Mouse (Mus musculus): ENCODE results near the gene Csde1. TPM values are rescaled to one million over a fixed set of nuclear protein-coding genes. Genes with fewer than 3 reads are reported as not detected.

The Csde1 gene
- polyA plus RNA-seq, 1 experiment from 2014 or later = 314 TPM

GRCm38 (mm10) chr3:103068971-103069370 is 48.7 kb downstream of the Csde1 start:
- H3K27me3 ChIP-seq = no peaks in the 10 kb centered on the region
- H3K4me3 ChIP-seq = no peak overlapping the region
- H3K4me1 ChIP-seq (replicated peaks) = no peaks in the 10 kb centered on the region
- no peak overlapping the region for H3K27ac ChIP-seq (replicated peaks)
- H3K4me2 ChIP-seq = no peak overlapping the region
- H3K36me3 ChIP-seq = peaks cover 30% of the 10 kb centered on the region
- WGBS = 93% methylated on average over 6 of the region's 6 CpGs
- no peaks in the 10 kb centered on the region for H3K9me3 ChIP-seq
- no peak overlapping the region for H3K9ac ChIP-seq
- no peak for ATAC-seq (ENCODE audit: low FRiP score, low read depth)

GRCm38 (mm10) chr3:103073771-103074170 is 53.5 kb downstream of the Csde1 start, which contains the start of gene Ampd1:
Gene Ampd1, plus strand, starts transcription at chr3:103074014.
- ATAC-seq (ENCODE audit: low FRiP score, low read depth) = no peak
- no peak within 1 kb of the TSS for H3K4me3 ChIP-seq
- H3K27me3 ChIP-seq = no peaks in the 10 kb centered on the region
- WGBS = 77% methylated on average over 5 of the region's 5 CpGs
- H3K27ac ChIP-seq (replicated peaks) = no peak within 1 kb of the TSS
- H3K9ac ChIP-seq = no peak within 1 kb of the TSS
- H3K9me3 ChIP-seq = no peaks in the 10 kb centered on the region
- H3K4me1 ChIP-seq (replicated peaks) = no peaks in the 10 kb centered on the region
- no peak within 1 kb of the TSS for H3K4me2 ChIP-seq
- peaks cover 6% of the 10 kb centered on the region for H3K36me3 ChIP-seq

- no peak overlapping the region for H3K27ac ChIP-seq (replicated peaks)
- H3K4me3 ChIP-seq = no peak overlapping the region
- H3K4me2 ChIP-seq = no peak overlapping the region
- H3K36me3 ChIP-seq = no peaks in the 10 kb centered on the region
- WGBS = 91% methylated on average over 9 of the region's 9 CpGs
- no peaks in the 10 kb centered on the region for H3K27me3 ChIP-seq
- H3K4me1 ChIP-seq (replicated peaks) = no peaks in the 10 kb centered on the region
- no peak overlapping the region for H3K9ac ChIP-seq
- H3K9me3 ChIP-seq = no peaks in the 10 kb centered on the region
- no peak for ATAC-seq (ENCODE audit: low FRiP score, low read depth)
These were observed 55.6 kb downstream of the Csde1 start for GRCm38 (mm10) chr3:103075871-103076270.

GRCm38 (mm10) chr3:103076476-103076875 is 56.2 kb downstream of the Csde1 start:
- no peak overlapping the region for H3K27ac ChIP-seq (replicated peaks)
- no peaks in the 10 kb centered on the region for H3K27me3 ChIP-seq
- H3K4me2 ChIP-seq = no peak overlapping the region
- no peaks in the 10 kb centered on the region for H3K36me3 ChIP-seq
- H3K9ac ChIP-seq = no peak overlapping the region
- no peak overlapping the region for H3K4me3 ChIP-seq
- no peak for ATAC-seq (ENCODE audit: low FRiP score, low read depth)
- no peaks in the 10 kb centered on the region for H3K9me3 ChIP-seq
- WGBS = 90% methylated on average over 9 of the region's 9 CpGs
- H3K4me1 ChIP-seq (replicated peaks) = no peaks in the 10 kb centered on the region

GRCm38 (mm10) chr3:103079301-103079700 is 59.1 kb downstream of the Csde1 start:
- H3K4me2 ChIP-seq = no peak overlapping the region
- no peaks in the 10 kb centered on the region for H3K9me3 ChIP-seq
- H3K4me3 ChIP-seq = no peak overlapping the region
- H3K36me3 ChIP-seq = no peaks in the 10 kb centered on the region
- no peak for ATAC-seq (ENCODE audit: low FRiP score, low read depth)
- WGBS = 83% methylated on average over 9 of the region's 9 CpGs
- no peak overlapping the region for H3K27ac ChIP-seq (replicated peaks)
- no peaks in the 10 kb centered on the region for H3K4me1 ChIP-seq (replicated peaks)
- no peak overlapping the region for H3K9ac ChIP-seq
- no peaks in the 10 kb centered on the region for H3K27me3 ChIP-seq

- Histone ChIP-seq H3K4me1 (replicated peaks) (no peaks in the 10 kb centered on the region), H3K27me3 (no peaks in the 10 kb centered on the region), H3K9ac (no peak overlapping the region), H3K4me3 (no peak overlapping the region), H3K9me3 (no peaks in the 10 kb centered on the region), H3K27ac (replicated peaks) (no peak overlapping the region), H3K4me2 (no peak overlapping the region), H3K36me3 (no peaks in the 10 kb centered on the region)
- 47% methylated on average over 11 of the region's 11 CpGs for WGBS
- ATAC-seq (ENCODE audit: low FRiP score, low read depth) = no peak
These were observed 60.8 kb downstream of the Csde1 start for GRCm38 (mm10) chr3:103081051-103081450.

- H3K36me3 ChIP-seq = no peaks in the 10 kb centered on the region
- H3K4me3 ChIP-seq = no peak overlapping the region
- H3K27ac ChIP-seq (replicated peaks) = no peak overlapping the region
- ATAC-seq (ENCODE audit: low FRiP score, low read depth) = no peak
- H3K27me3 ChIP-seq = no peaks in the 10 kb centered on the region
- H3K9ac ChIP-seq = no peak overlapping the region
- H3K9me3 ChIP-seq = no peaks in the 10 kb centered on the region
- H3K4me1 ChIP-seq (replicated peaks) = no peaks in the 10 kb centered on the region
- H3K4me2 ChIP-seq = no peak overlapping the region
- WGBS = 87% methylated on average over 17 of the region's 17 CpGs
These were observed 61.7 kb downstream of the Csde1 start for GRCm38 (mm10) chr3:103081861-103082453.

- no peaks in the 10 kb centered on the region for H3K36me3 ChIP-seq
- no peak for ATAC-seq (ENCODE audit: low FRiP score, low read depth)
- no peak overlapping the region for H3K4me2 ChIP-seq
These were observed 62.5 kb downstream of the Csde1 start for GRCm38 (mm10) chr3:103082761-103083160.

GRCm38 (mm10) chr3:103085986-103086385 is 65.8 kb downstream of the Csde1 start:
- WGBS = 82% methylated on average over 3 of the region's 3 CpGs
- no peaks in the 10 kb centered on the region for H3K36me3 ChIP-seq
- no peak overlapping the region for H3K27ac ChIP-seq (replicated peaks)
- no peak overlapping the region for H3K4me3 ChIP-seq
- H3K4me1 ChIP-seq (replicated peaks) = no peaks in the 10 kb centered on the region
- no peak for ATAC-seq (ENCODE audit: low FRiP score, low read depth)
- H3K9me3 ChIP-seq = no peaks in the 10 kb centered on the region
- no peak overlapping the region for H3K4me2 ChIP-seq
- H3K9ac ChIP-seq = no peak overlapping the region
- no peaks in the 10 kb centered on the region for H3K27me3 ChIP-seq

More at GRCm38 (mm10) chr3:103082761-103083160, 62.5 kb downstream of the Csde1 start:
- 91% methylated on average over 5 of the region's 5 CpGs for WGBS
- Histone ChIP-seq H3K9ac (no peak overlapping the region), H3K9me3 (no peaks in the 10 kb centered on the region), H3K27me3 (no peaks in the 10 kb centered on the region), H3K27ac (replicated peaks) (no peak overlapping the region), H3K4me3 (no peak overlapping the region), H3K4me1 (replicated peaks) (no peaks in the 10 kb centered on the region)

- no peak overlapping the region for H3K4me2 ChIP-seq
- no peaks in the 10 kb centered on the region for H3K27me3 ChIP-seq
- ATAC-seq (ENCODE audit: low FRiP score, low read depth) = no peak
- H3K27ac ChIP-seq (replicated peaks) = no peak overlapping the region
- no peaks in the 10 kb centered on the region for H3K4me1 ChIP-seq (replicated peaks)
- H3K4me3 ChIP-seq = no peak overlapping the region
- no peak overlapping the region for H3K9ac ChIP-seq
- H3K36me3 ChIP-seq = no peaks in the 10 kb centered on the region
- no peaks in the 10 kb centered on the region for H3K9me3 ChIP-seq
- 93% methylated on average over 2 of the region's 2 CpGs for WGBS
These were observed 71.5 kb downstream of the Csde1 start for GRCm38 (mm10) chr3:103091753-103092152.

- H3K9ac ChIP-seq = no peak overlapping the region
- peaks cover 9% of the 10 kb centered on the region; the same call in 1 of the 2 replicates for H3K27me3 ChIP-seq
- no peak overlapping the region for H3K4me2 ChIP-seq
- peaks cover 13% of the 10 kb centered on the region; the same call in 1 of the 2 replicates for H3K4me1 ChIP-seq (replicated peaks)
- H3K36me3 ChIP-seq = no peaks in the 10 kb centered on the region
- no peaks in the 10 kb centered on the region for H3K9me3 ChIP-seq
- 80% methylated on average over 23 of the region's 23 CpGs for WGBS
- no peak overlapping the region for H3K4me3 ChIP-seq
- ATAC-seq (ENCODE audit: low FRiP score, low read depth) = no peak
- H3K27ac ChIP-seq (replicated peaks) = no peak overlapping the region
These were observed 78.4 kb downstream of the Csde1 start for GRCm38 (mm10) chr3:103098662-103099061.

GRCm38 (mm10) chr3:103099667-103100066 is 79.4 kb downstream of the Csde1 start:
- H3K36me3 ChIP-seq = no peaks in the 10 kb centered on the region
- H3K4me2 ChIP-seq = no peak overlapping the region
- 86% methylated on average over 6 of the region's 6 CpGs for WGBS
- no peak for ATAC-seq (ENCODE audit: low FRiP score, low read depth)
- no peak overlapping the region for H3K9ac ChIP-seq
- H3K27me3 ChIP-seq = peaks cover 18% of the 10 kb centered on the region
- H3K4me1 ChIP-seq (replicated peaks) = peaks cover 13% of the 10 kb centered on the region; the same call in 1 of the 2 replicates
- H3K27ac ChIP-seq (replicated peaks) = no peak overlapping the region
- no peak overlapping the region for H3K4me3 ChIP-seq
- no peaks in the 10 kb centered on the region for H3K9me3 ChIP-seq

- ATAC-seq (ENCODE audit: low FRiP score, low read depth) = no peak
- Histone ChIP-seq H3K36me3 (no peaks in the 10 kb centered on the region), H3K9me3 (no peaks in the 10 kb centered on the region), H3K27me3 (peaks cover 21% of the 10 kb centered on the region), H3K9ac (no peak overlapping the region), H3K4me2 (no peak overlapping the region), H3K4me1 (replicated peaks) (peaks cover 13% of the 10 kb centered on the region; the same call in 1 of the 2 replicates), H3K4me3 (no peak overlapping the region), H3K27ac (replicated peaks) (no peak overlapping the region)
- WGBS = 51% methylated on average over 2 of the region's 2 CpGs
These were observed 80.5 kb downstream of the Csde1 start for GRCm38 (mm10) chr3:103100735-103101134.

All from hindbrain, embryonic 15.5 days (tissue).